ENCODE assay signal across 11 mouse cellular contexts in the genomic region with DNA sequence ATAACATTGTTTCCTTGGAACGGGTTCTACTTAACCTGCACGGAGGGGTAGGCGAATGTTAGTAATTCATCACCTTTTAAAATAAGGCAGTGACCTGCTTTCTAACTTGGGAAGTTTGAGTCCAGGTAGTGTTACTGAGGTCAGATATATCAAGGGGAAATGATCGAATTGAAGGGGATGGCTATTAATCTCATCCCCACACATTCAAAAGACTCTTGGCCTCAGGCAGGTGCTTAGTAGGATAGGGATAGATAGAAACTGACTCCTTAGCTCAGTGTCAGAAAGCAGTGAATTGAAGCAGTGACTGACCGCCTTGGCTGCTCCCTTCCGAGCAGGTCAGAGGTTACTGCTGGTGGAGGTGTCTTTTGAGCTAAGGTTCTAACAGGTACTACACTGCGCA. TPM values are rescaled to one million over a fixed set of nuclear protein-coding genes. Genes with fewer than 3 reads are reported as not detected.
DNase-seq lines count a peak whose midpoint lies in the region; ATAC-seq lines count a peak whose summit lies in the region.
"Had no signal": no experiment of that assay in that cellular context is flagged by ENCODE, and none has a peak within 500 bp of the region (broad histone marks: within the 10 kb centered on the region; RNA-seq: fewer than 3 reads in every experiment).

No protein-coding gene starts in this region.

- peak overlapping the region; percentile 99 for H3K9ac ChIP-seq in kidney, embryonic 16.5 days (replicated peaks; ENCODE audit: low read length)
- H3K9ac ChIP-seq in embryonic facial prominence, embryonic 13.5 days: 0 out of 2 replicates have a peak overlapping the region, but pooled peaks have one; percentile 99
- peak overlapping the region; percentile 98; the same call in 1 of the 2 replicates for H3K9ac ChIP-seq in intestine, embryonic 14.5 days (ENCODE audit: low read length)
- no peak overlapping the region for H3K9ac ChIP-seq in midbrain, embryonic 16.5 days (ENCODE audit: low read depth, low read length)

- no peak overlapping the region for H3K27ac ChIP-seq in kidney, embryonic 16.5 days (ENCODE audit: low read length)
- H3K27ac ChIP-seq in embryonic facial prominence, embryonic 13.5 days: no peak overlapping the region
- H3K27ac ChIP-seq in intestine, embryonic 14.5 days (ENCODE audit: low read depth): no peak overlapping the region
- no peak overlapping the region for H3K27ac ChIP-seq in midbrain, embryonic 16.5 days (ENCODE audit: low read length)

- H3K4me3 ChIP-seq in kidney, embryonic 16.5 days (ENCODE audit: low read length): peak overlapping the region; percentile 93
- peak overlapping the region; percentile 95 for H3K4me3 ChIP-seq in embryonic facial prominence, embryonic 13.5 days
- peak overlapping the region; percentile 98 for H3K4me3 ChIP-seq in intestine, embryonic 14.5 days (ENCODE audit: low read depth, low read length)
- H3K4me3 ChIP-seq in midbrain, embryonic 16.5 days (ENCODE audit: low read depth, low read length): peak overlapping the region; percentile 80; the same call in 1 of the 2 replicates

- no peaks in the 10 kb centered on the region for H3K9me3 ChIP-seq in kidney, embryonic 16.5 days (ENCODE audit: low read length)
- H3K9me3 ChIP-seq in embryonic facial prominence, embryonic 13.5 days: no peaks in the 10 kb centered on the region
- H3K9me3 ChIP-seq in intestine, embryonic 14.5 days (ENCODE audit: control insufficient read depth, low read length): no peaks in the 10 kb centered on the region
- H3K9me3 ChIP-seq in midbrain, embryonic 16.5 days (replicated peaks; ENCODE audit: control insufficient read depth, low read length, poor library complexity, severe bottlenecking): no peaks in the 10 kb centered on the region

- no peaks in the 10 kb centered on the region for H3K27me3 ChIP-seq in kidney, embryonic 16.5 days (ENCODE audit: insufficient read depth, low read length)
- H3K27me3 ChIP-seq in embryonic facial prominence, embryonic 13.5 days: no peaks in the 10 kb centered on the region
- no peaks in the 10 kb centered on the region for H3K27me3 ChIP-seq in intestine, embryonic 14.5 days (replicated peaks; ENCODE audit: control insufficient read depth, insufficient read depth, low read length)
- H3K27me3 ChIP-seq in midbrain, embryonic 16.5 days (ENCODE audit: control insufficient read depth, insufficient read depth, low read depth, low read length): no peaks in the 10 kb centered on the region
- H3K27me3 ChIP-seq: Patski had no signal

- H3K4me1 ChIP-seq in kidney, embryonic 16.5 days (ENCODE audit: insufficient read depth, low read length): peaks cover 30% of the 10 kb centered on the region
- H3K4me1 ChIP-seq in embryonic facial prominence, embryonic 13.5 days: peaks cover 28% of the 10 kb centered on the region
- peaks cover 24% of the 10 kb centered on the region for H3K4me1 ChIP-seq in intestine, embryonic 14.5 days (replicated peaks; ENCODE audit: control insufficient read depth, insufficient read depth, low read length)
- H3K4me1 ChIP-seq in midbrain, embryonic 16.5 days (ENCODE audit: control insufficient read depth, insufficient read depth, low read length): peaks cover 25% of the 10 kb centered on the region

- ATAC-seq in kidney, embryonic 16.5 days (ENCODE audit: low FRiP score, low TSS enrichment): no peak
- ATAC-seq in embryonic facial prominence, embryonic 13.5 days (ENCODE audit: insufficient number of reproducible peaks, insufficient read depth, low FRiP score, low TSS enrichment, low read depth): no peak
- ATAC-seq in intestine, embryonic 14.5 days (replicated peaks; ENCODE audit: low FRiP score, low TSS enrichment, low read depth): no peak
- no peak for ATAC-seq in midbrain, embryonic 16.5 days
- ATAC-seq: Patski had no signal

- 79% methylated on average over 7 of the region's 7 CpGs for WGBS in kidney, embryonic 16.5 days
- 92% methylated on average over 7 of the region's 7 CpGs for WGBS in embryonic facial prominence, embryonic 13.5 days
- 92% methylated on average over 7 of the region's 7 CpGs for WGBS in intestine, embryonic 14.5 days
- WGBS in midbrain, embryonic 16.5 days: 95% methylated on average over 7 of the region's 7 CpGs

- DNase-seq in kidney, adult 8-10 months: no peak
- DNase-seq in intestine, embryonic 14.5 days (ENCODE audit: low spot score): no peak
- no peak for DNase-seq in frontal cortex, adult 2 months (ENCODE audit: extremely low spot score in 1 of 2, low spot score in 1 of 2)
- no peak for DNase-seq in layer of hippocampus, adult 8-10 months (ENCODE audit: low spot score in 2 of 2)
- no peak for DNase-seq in natural killer cell, adult 2 months (ENCODE audit: low spot score in 2 of 2)
- DNase-seq: cerebellum, postnatal 36 days; layer of hippocampus, adult 9-11 months had no signal

- peak overlapping the region; percentile 73 for H3K4me2 ChIP-seq in kidney, embryonic 16.5 days (replicated peaks; ENCODE audit: low read depth, low read length)
- peak overlapping the region; percentile 79 for H3K4me2 ChIP-seq in embryonic facial prominence, embryonic 13.5 days
- H3K4me2 ChIP-seq in intestine, embryonic 14.5 days (ENCODE audit: low read length): peak overlapping the region; percentile 89
- H3K4me2 ChIP-seq in midbrain, embryonic 16.5 days (ENCODE audit: low read length): peak overlapping the region; percentile 86

- H3K36me3 ChIP-seq in kidney, embryonic 16.5 days (ENCODE audit: insufficient read depth, low read length): peaks cover 29% of the 10 kb centered on the region
- peaks cover 33% of the 10 kb centered on the region for H3K36me3 ChIP-seq in embryonic facial prominence, embryonic 13.5 days
- H3K36me3 ChIP-seq in intestine, embryonic 14.5 days (ENCODE audit: control insufficient read depth, insufficient read depth, low read length): peaks cover 29% of the 10 kb centered on the region; the same call in 1 of the 2 replicates
- H3K36me3 ChIP-seq in midbrain, embryonic 16.5 days (ENCODE audit: control insufficient read depth, insufficient read depth, low read length): no peaks in the 10 kb centered on the region

RNA-seq across cellular contexts. Expression of a gene that starts 2.0 kb away (rescaled TPM):
- polyA plus RNA-seq in kidney, embryonic 16.5 days (2015; fragmentation: Nextera tagmentation; extraction: Ambion mirVana): 188 and 197 TPM in 2 replicates
- polyA plus RNA-seq in embryonic facial prominence, embryonic 13.5 days (2015; fragmentation: Nextera tagmentation; extraction: Ambion mirVana): 189 and 214 TPM in 2 replicates
- 198 and 212 TPM in 2 replicates for polyA plus RNA-seq in intestine, embryonic 14.5 days (2014; fragmentation: Nextera tagmentation; extraction: Ambion mirVana)
- 92.4 and 103 TPM in 2 replicates for polyA plus RNA-seq in midbrain, embryonic 16.5 days (2015; fragmentation: Nextera tagmentation; extraction: Ambion mirVana)
- 26.7 and 28.1 TPM in 2 replicates for polyA plus RNA-seq in frontal cortex, adult 2 months (2012; rRNA removed)
- total RNA-seq in layer of hippocampus, adult 8-10 months (2022): 10 to 100 TPM; 36.2 to 37.6 (median 37.0) TPM

RNA-seq across cellular contexts. Expression of a gene that starts 10.4 kb away (rescaled TPM):
- 376 and 406 TPM in 2 replicates for polyA plus RNA-seq in kidney, embryonic 16.5 days (2015; fragmentation: Nextera tagmentation; extraction: Ambion mirVana)
- 386 and 443 TPM in 2 replicates for polyA plus RNA-seq in embryonic facial prominence, embryonic 13.5 days (2015; fragmentation: Nextera tagmentation; extraction: Ambion mirVana)
- polyA plus RNA-seq in intestine, embryonic 14.5 days (2014; fragmentation: Nextera tagmentation; extraction: Ambion mirVana): 400 and 443 TPM in 2 replicates
- 196 and 215 TPM in 2 replicates for polyA plus RNA-seq in midbrain, embryonic 16.5 days (2015; fragmentation: Nextera tagmentation; extraction: Ambion mirVana)
- polyA plus RNA-seq in frontal cortex, adult 2 months (2012; rRNA removed): 205 and 218 TPM in 2 replicates
- 100 to 1,000 TPM in 2 of 4 experiments, 10 to 100 TPM in 2; 82.1 to 124 (median 98.0) TPM for total RNA-seq in layer of hippocampus, adult 8-10 months (2022)

RNA-seq across cellular contexts. Expression of a gene that starts 48.5 kb away (rescaled TPM):
- 1,474 and 1,572 TPM in 2 replicates for polyA plus RNA-seq in kidney, embryonic 16.5 days (2015; fragmentation: Nextera tagmentation; extraction: Ambion mirVana)
- polyA plus RNA-seq in embryonic facial prominence, embryonic 13.5 days (2015; fragmentation: Nextera tagmentation; extraction: Ambion mirVana): 1,239 and 1,279 TPM in 2 replicates
- polyA plus RNA-seq in intestine, embryonic 14.5 days (2014; fragmentation: Nextera tagmentation; extraction: Ambion mirVana): 1,391 and 1,474 TPM in 2 replicates
- polyA plus RNA-seq in midbrain, embryonic 16.5 days (2015; fragmentation: Nextera tagmentation; extraction: Ambion mirVana): 426 and 452 TPM in 2 replicates
- polyA plus RNA-seq in frontal cortex, adult 2 months (2012; rRNA removed): 433 and 435 TPM in 2 replicates
- 100 to 1,000 TPM; 259 to 443 (median 324) TPM for total RNA-seq in layer of hippocampus, adult 8-10 months (2022)
